Mouse (Mus musculus) neural tube, embryonic 15.5 days (tissue): ENCODE results near the gene Prkn. TPM values are rescaled to one million over a fixed set of nuclear protein-coding genes. Genes with fewer than 3 reads are reported as not detected.

Experiments used
- ATAC-seq: fragments of 200-750 bp; cut with Nextera tagmentation; 2 replicates; pipeline ENCODE4 v1.8.0; 2017; ENCODE audit warnings: mild to moderate bottlenecking, moderate TSS enrichment, moderate library complexity; ENCODE audit not compliant: low FRiP score
- H3K27ac ChIP-seq: fragments of 300-500 bp; sonication (generic); replicated peaks from 2 replicates; pipeline ENCODE4 v1.5.1; 2015; ENCODE audit warnings: mild to moderate bottlenecking, inconsistent platforms
- H3K27me3 ChIP-seq: fragments of 300-500 bp; sonication (generic); replicated peaks from 2 replicates; pipeline ENCODE4 v1.6.1; 2015; ENCODE audit warnings: inconsistent platforms
- H3K36me3 ChIP-seq: fragments of 300-500 bp; sonication (generic); 2 replicates; pipeline ENCODE4 v1.6.1; 2015; ENCODE audit warnings: inconsistent platforms
- H3K4me1 ChIP-seq: fragments of 300-500 bp; sonication (generic); 2 replicates; pipeline ENCODE4 v1.6.1; 2015; ENCODE audit warnings: inconsistent platforms
- H3K4me2 ChIP-seq: fragments of 300-500 bp; sonication (generic); 2 replicates; pipeline ENCODE4 v1.6.1; 2015; ENCODE audit warnings: inconsistent platforms, mild to moderate bottlenecking, moderate library complexity
- H3K4me3 ChIP-seq: fragments of 300-500 bp; sonication (generic); replicated peaks from 2 replicates; pipeline ENCODE4 v1.5.1; 2015; ENCODE audit warnings: mild to moderate bottlenecking, inconsistent platforms
- H3K9ac ChIP-seq: fragments of 300-500 bp; sonication (generic); replicated peaks from 2 replicates; pipeline ENCODE4 v1.6.1; 2015; ENCODE audit warnings: mild to moderate bottlenecking, inconsistent platforms
- H3K9me3 ChIP-seq: fragments of 300-500 bp; sonication (generic); replicated peaks from 2 replicates; pipeline ENCODE4 v1.6.1; 2016; ENCODE audit warnings: inconsistent platforms
- WGBS: fragments of 180-500 bp; shearing (Covaris S2); methylation state at CpG from one replicate; pipeline ENCODE4 v1.1.7; 2015; ENCODE audit warnings: mixed read lengths; 5-methylcytosine and 5-hydroxymethylcytosine counted together
- polyA plus RNA-seq: library from polyadenylated mRNA; unstranded; fragments of >200 nt; fragmentation: Nextera tagmentation; extraction: Ambion mirVana; gene quantifications from 2 replicates; pipeline ENCODE4 v1.2.1, GENCODE M21; 2015

Prkn gene
- polyA plus RNA-seq, 1 experiment from 2014 or later = 4.8 TPM

GRCm38 (mm10) chr17:11229011-11229410 is 388.8 kb downstream of the Prkn start:
- WGBS = 79% methylated on average over 4 of the region's 4 CpGs
- H3K4me3 ChIP-seq = no peak overlapping the region
- no peak overlapping the region for H3K9ac ChIP-seq
- no peaks in the 10 kb centered on the region for H3K9me3 ChIP-seq
- H3K4me2 ChIP-seq = no peak overlapping the region
- H3K36me3 ChIP-seq = no peaks in the 10 kb centered on the region
- no peaks in the 10 kb centered on the region for H3K27me3 ChIP-seq
- H3K4me1 ChIP-seq = peaks cover 7% of the 10 kb centered on the region; the same call in 1 of the 2 replicates
- H3K27ac ChIP-seq = no peak overlapping the region
- ATAC-seq = no peak

GRCm38 (mm10) chr17:11229426-11229825 is 389.2 kb downstream of the Prkn start:
- peaks cover 7% of the 10 kb centered on the region; the same call in 1 of the 2 replicates for H3K4me1 ChIP-seq
- no peaks in the 10 kb centered on the region for H3K27me3 ChIP-seq
- no peak overlapping the region for H3K9ac ChIP-seq
- no peaks in the 10 kb centered on the region for H3K9me3 ChIP-seq
- H3K27ac ChIP-seq = no peak overlapping the region
- H3K4me2 ChIP-seq = no peak overlapping the region
- ATAC-seq = no peak
- no peaks in the 10 kb centered on the region for H3K36me3 ChIP-seq
- WGBS = 47% methylated on average over 1 of the region's 1 CpGs
- no peak overlapping the region for H3K4me3 ChIP-seq

- WGBS = 35% methylated on average over 12 of the region's 12 CpGs
- ATAC-seq = no peak
- Histone ChIP-seq H3K9ac (no peak overlapping the region), H3K27me3 (no peaks in the 10 kb centered on the region), H3K4me3 (no peak overlapping the region), H3K27ac (no peak overlapping the region), H3K9me3 (no peaks in the 10 kb centered on the region), H3K4me2 (peak overlapping the region; percentile 27; the same call in 1 of the 2 replicates), H3K36me3 (no peaks in the 10 kb centered on the region), H3K4me1 (peaks cover 7% of the 10 kb centered on the region; the same call in 1 of the 2 replicates)
These were observed 390.6 kb downstream of the Prkn start for GRCm38 (mm10) chr17:11230604-11231395.

- no peak overlapping the region for H3K4me2 ChIP-seq
- H3K27me3 ChIP-seq = no peaks in the 10 kb centered on the region
- WGBS = 72% methylated on average over 1 of the region's 1 CpGs
- no peak overlapping the region for H3K9ac ChIP-seq
- no peaks in the 10 kb centered on the region for H3K9me3 ChIP-seq
- H3K27ac ChIP-seq = no peak overlapping the region
- H3K4me3 ChIP-seq = no peak overlapping the region
- H3K4me1 ChIP-seq = peaks cover 7% of the 10 kb centered on the region; the same call in 1 of the 2 replicates
- no peaks in the 10 kb centered on the region for H3K36me3 ChIP-seq
- no peak for ATAC-seq
These were observed 395.1 kb downstream of the Prkn start for GRCm38 (mm10) chr17:11235273-11235672.

GRCm38 (mm10) chr17:11245040-11245439 is 404.9 kb downstream of the Prkn start:
- Histone ChIP-seq H3K27me3 (no peaks in the 10 kb centered on the region), H3K27ac (no peak overlapping the region), H3K9ac (no peak overlapping the region), H3K4me2 (no peak overlapping the region), H3K9me3 (no peaks in the 10 kb centered on the region), H3K36me3 (no peaks in the 10 kb centered on the region), H3K4me1 (no peaks in the 10 kb centered on the region), H3K4me3 (no peak overlapping the region)
- ATAC-seq = no peak
- 73% methylated on average over 9 of the region's 9 CpGs for WGBS

GRCm38 (mm10) chr17:11249216-11249615 is 409.0 kb downstream of the Prkn start:
- H3K4me3 ChIP-seq = no peak overlapping the region
- H3K36me3 ChIP-seq = no peaks in the 10 kb centered on the region
- no peaks in the 10 kb centered on the region for H3K4me1 ChIP-seq
- no peaks in the 10 kb centered on the region for H3K27me3 ChIP-seq
- no peak for ATAC-seq
- no peak overlapping the region for H3K4me2 ChIP-seq
- no peak overlapping the region for H3K27ac ChIP-seq
- no peak overlapping the region for H3K9ac ChIP-seq
- 27% methylated on average over 6 of the region's 6 CpGs for WGBS
- no peaks in the 10 kb centered on the region for H3K9me3 ChIP-seq

- H3K9me3 ChIP-seq = no peaks in the 10 kb centered on the region
- H3K4me1 ChIP-seq = peaks cover 26% of the 10 kb centered on the region
- H3K4me3 ChIP-seq = no peak overlapping the region
- 22% methylated on average over 8 of the region's 8 CpGs for WGBS
- no peak overlapping the region for H3K9ac ChIP-seq
- no peak overlapping the region for H3K4me2 ChIP-seq
- H3K27me3 ChIP-seq = no peaks in the 10 kb centered on the region
- H3K27ac ChIP-seq = no peak overlapping the region
- peak; percentile 78 for ATAC-seq
- no peaks in the 10 kb centered on the region for H3K36me3 ChIP-seq
These were observed 420.5 kb downstream of the Prkn start for GRCm38 (mm10) chr17:11260663-11261062.

GRCm38 (mm10) chr17:11261679-11262078 is 421.5 kb downstream of the Prkn start:
- no peak for ATAC-seq
- Histone ChIP-seq H3K36me3 (no peaks in the 10 kb centered on the region), H3K27me3 (no peaks in the 10 kb centered on the region), H3K27ac (no peak overlapping the region), H3K4me1 (peaks cover 28% of the 10 kb centered on the region), H3K9me3 (no peaks in the 10 kb centered on the region), H3K4me2 (no peak overlapping the region), H3K4me3 (no peak overlapping the region), H3K9ac (no peak overlapping the region)
- 16% methylated on average over 5 of the region's 5 CpGs for WGBS

GRCm38 (mm10) chr17:11267951-11268350 is 427.8 kb downstream of the Prkn start:
- ATAC-seq = no peak
- H3K9me3 ChIP-seq = no peaks in the 10 kb centered on the region
- H3K9ac ChIP-seq = no peak overlapping the region
- 93% methylated on average over 4 of the region's 4 CpGs for whole genome bisulfite sequencing
- no peak overlapping the region for H3K4me2 ChIP-seq
- H3K4me1 ChIP-seq = 0 out of 2 replicates have a peak, but pooled peaks cover 5% of the 10 kb centered on the region
- H3K27me3 ChIP-seq = no peaks in the 10 kb centered on the region
- H3K27ac ChIP-seq = no peak overlapping the region
- no peak overlapping the region for H3K4me3 ChIP-seq
- no peaks in the 10 kb centered on the region for H3K36me3 ChIP-seq

- 84% methylated on average over 4 of the region's 4 CpGs for WGBS
- no peak for ATAC-seq
These were observed 430.0 kb downstream of the Prkn start for GRCm38 (mm10) chr17:11270179-11270578.

GRCm38 (mm10) chr17:11271876-11272275 is 431.7 kb downstream of the Prkn start:
- ATAC-seq = no peak

More at GRCm38 (mm10) chr17:11270179-11270578, 430.0 kb downstream of the Prkn start:
- Histone ChIP-seq H3K9me3 (no peaks in the 10 kb centered on the region), H3K27me3 (no peaks in the 10 kb centered on the region), H3K4me2 (no peak overlapping the region), H3K36me3 (no peaks in the 10 kb centered on the region), H3K4me1 (0 out of 2 replicates have a peak, but pooled peaks cover 2% of the 10 kb centered on the region), H3K9ac (no peak overlapping the region), H3K27ac (no peak overlapping the region), H3K4me3 (no peak overlapping the region)

GRCm38 (mm10) chr17:11284246-11284645 is 444.1 kb downstream of the Prkn start:
- Histone ChIP-seq H3K36me3 (no peaks in the 10 kb centered on the region), H3K27ac (no peak overlapping the region), H3K9me3 (no peaks in the 10 kb centered on the region), H3K4me3 (no peak overlapping the region), H3K9ac (no peak overlapping the region), H3K27me3 (no peaks in the 10 kb centered on the region), H3K4me1 (no peaks in the 10 kb centered on the region), H3K4me2 (no peak overlapping the region)
- 76% methylated on average over 4 of the region's 4 CpGs for whole genome bisulfite sequencing
- no peak for ATAC-seq

More at GRCm38 (mm10) chr17:11271876-11272275, 431.7 kb downstream of the Prkn start:
- Histone ChIP-seq H3K9me3 (no peaks in the 10 kb centered on the region), H3K4me3 (no peak overlapping the region), H3K27me3 (no peaks in the 10 kb centered on the region), H3K9ac (no peak overlapping the region), H3K4me2 (no peak overlapping the region), H3K4me1 (no peaks in the 10 kb centered on the region), H3K36me3 (no peaks in the 10 kb centered on the region), H3K27ac (no peak overlapping the region)
